Mouse (Mus musculus) C2C12 (cell line): ENCODE data around the gene Ctdspl2.
A peak's percentile ranks its signal among the peaks of the same experiment; 100 is the strongest.

Experiments
- CTCF ChIP-seq: IDR thresholded peaks from one replicate; pipeline ENCODE4 v1.5.1; 2011; ENCODE audit not compliant: control insufficient read depth, insufficient read depth, insufficient read length
- MAX ChIP-seq: IDR thresholded peaks from one replicate; pipeline ENCODE4 v1.6.1; 2011; ENCODE audit warnings: mild to moderate bottlenecking, control low read depth

DNA sequence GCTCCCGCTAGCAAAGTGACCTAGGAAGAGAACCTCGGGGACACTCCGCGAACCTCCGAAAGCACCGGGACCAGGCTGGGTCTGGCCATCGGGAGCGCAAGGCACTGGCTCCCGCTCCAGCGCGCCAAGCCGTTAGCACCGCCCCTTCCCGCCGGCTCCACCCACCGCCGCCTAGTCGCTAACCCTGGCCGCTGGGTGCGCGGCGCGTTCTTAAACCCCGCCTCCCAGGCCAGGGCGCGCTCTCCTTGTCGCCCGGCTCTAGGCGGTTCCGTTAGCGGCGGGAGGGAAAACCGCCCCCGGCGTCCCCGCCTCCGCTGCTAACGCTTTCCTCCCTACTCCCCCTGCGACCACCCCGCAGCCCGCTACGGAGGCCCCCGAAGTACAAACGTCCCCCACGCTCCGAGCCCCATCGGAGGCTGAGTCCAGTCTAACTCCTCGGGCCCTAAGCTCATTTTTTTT lies at the start of gene Ctdspl2, which contains the start of gene Mageb3:
- TF ChIP-seq CTCF (no peak), MAX (peak; percentile 75)
